Mouse (Mus musculus) spleen, adult 12 weeks (tissue): Measurements from ENCODE around the gene Olfr794.

Source experiments
- DNase-seq: peaks from one replicate; pipeline ENCODE4 v3.0.0; 2022; ENCODE audit warnings: low spot score

The Olfr794 gene

GRCm38 (mm10) chr10:129567355-129567754 lies at the start of gene Olfr794:
Olfr794 (plus strand) TSS chr10:129567655.
- DNase-seq, result no peak

DNA sequence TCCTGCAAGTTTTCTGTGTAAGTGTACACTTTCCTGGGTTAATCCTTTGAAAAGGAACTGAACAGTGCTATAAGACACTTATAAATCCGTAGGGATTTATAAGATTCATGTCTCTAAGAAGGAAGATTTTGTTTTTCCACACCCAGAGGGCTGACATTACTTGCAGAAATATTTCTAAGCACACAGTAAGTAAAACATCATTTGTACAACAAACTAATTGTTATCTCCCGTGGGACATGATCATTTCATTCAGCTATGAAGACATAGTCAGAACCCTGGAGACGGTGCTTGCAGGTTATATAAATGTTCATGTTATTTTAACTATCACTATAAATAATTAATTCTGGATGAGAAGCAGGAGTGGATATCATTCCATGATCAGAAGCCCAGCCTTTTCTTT lies 46.0 kb upstream of the Olfr794 start, which contains the start of gene Olfr791:
Gene Olfr791, plus strand, starts transcription at position 301 of the 400 bp plus-strand sequence.
- no peak for DNase-seq

DNA sequence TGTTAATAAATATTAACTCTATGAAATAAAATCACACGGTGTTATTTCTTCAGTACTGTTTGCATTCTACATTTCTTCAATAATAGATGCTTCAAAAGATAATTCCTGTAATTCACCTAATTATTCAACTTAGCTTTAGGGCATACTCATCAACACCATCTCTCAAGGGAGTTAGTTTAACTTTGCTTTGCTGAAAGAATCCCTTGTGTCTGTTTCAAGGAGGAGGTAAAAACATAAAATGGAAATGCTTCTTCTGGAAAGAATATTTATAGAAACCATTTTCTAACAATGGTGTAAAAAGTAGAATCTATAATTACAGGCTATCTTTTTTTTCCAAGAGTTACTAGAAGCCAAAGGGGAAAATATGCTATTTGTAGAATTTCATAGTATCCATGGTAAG lies 28.6 kb upstream of the Olfr794 start, which contains the start of gene Olfr792:
Gene Olfr792, plus strand, starts transcription at position 301 of the 400 bp plus-strand sequence.
- DNase-seq, result no peak

GRCm38 (mm10) chr10:129549354-129549753 lies 18.1 kb upstream of the Olfr794 start:
- no peak for DNase-seq

GRCm38 (mm10) chr10:129577066-129577465 lies 9.6 kb downstream of the Olfr794 start:
- DNase-seq, result no peak

GRCm38 (mm10) chr10:129612470-129612869 lies 45.0 kb downstream of the Olfr794 start, which contains the start of gene Olfr796:
Olfr796 (minus strand) TSS chr10:129612570.
- DNase-seq, result no peak

GRCm38 (mm10) chr10:129621724-129622123 lies 54.3 kb downstream of the Olfr794 start:
- DNase-seq, result no peak
